ENCODE assay signal across 8 mouse cellular contexts in genomic region chr12:70824017-70824416, GRCm38 (mm10). TPM values are rescaled to one million over a fixed set of nuclear protein-coding genes. Genes with fewer than 3 reads are reported as not detected.
DNase-seq lines count a peak whose midpoint lies in the region; ATAC-seq and TF ChIP-seq lines count a peak whose summit lies in the region.

No protein-coding gene starts in this region.

- peaks cover 32% of the 10 kb centered on the region for H3K79me2 ChIP-seq in myocyte (ENCODE audit: control insufficient read depth, insufficient read depth)

- H3K9me3 ChIP-seq in kidney, postnatal 0 days (replicated peaks; ENCODE audit: low read length), result no peaks in the 10 kb centered on the region
- H3K9me3 ChIP-seq in forebrain, embryonic 10.5 days, result no peaks in the 10 kb centered on the region
- H3K9me3 ChIP-seq in hindbrain, postnatal 0 days (ENCODE audit: low read length), result no peaks in the 10 kb centered on the region

- H3K9ac ChIP-seq in kidney, postnatal 0 days (ENCODE audit: low read depth, low read length), result 0 out of 2 replicates have a peak overlapping the region, but pooled peaks have one; percentile 74
- H3K9ac ChIP-seq in hindbrain, postnatal 0 days (replicated peaks; ENCODE audit: low read length), result no peak overlapping the region

- H3K4me2 ChIP-seq in kidney, postnatal 0 days (ENCODE audit: low read length), result peak overlapping the region; percentile 84
- peak overlapping the region; percentile 61 for H3K4me2 ChIP-seq in hindbrain, postnatal 0 days (ENCODE audit: low read depth, low read length)
- peak overlapping the region; percentile 96 for H3K4me2 ChIP-seq in myocyte (ENCODE audit: low read depth)

- no peak for DNase-seq in kidney, postnatal 0 days (ENCODE audit: low spot score)
- DNase-seq in kidney, postnatal 10 days, result no peak
- DNase-seq in forebrain, embryonic 10.5 days (ENCODE audit: extremely low spot score, low spot score), result no peak
- DNase-seq in hindbrain, postnatal 0 days (ENCODE audit: low spot score), result no peak
- DNase-seq in right cerebral cortex, adult 18-20 months, result no peak
- no peak for DNase-seq in embryo, embryonic 9.5 days (ENCODE audit: extremely low spot score)
- DNase-seq in cerebellum, adult 18-20 months, result no peak

- H3K36me3 ChIP-seq in kidney, postnatal 0 days (ENCODE audit: insufficient read depth, low read length), result no peaks in the 10 kb centered on the region
- no peaks in the 10 kb centered on the region for H3K36me3 ChIP-seq in forebrain, embryonic 10.5 days (replicated peaks)
- H3K36me3 ChIP-seq in hindbrain, postnatal 0 days (ENCODE audit: insufficient read depth, low read length), result no peaks in the 10 kb centered on the region
- H3K36me3 ChIP-seq in myocyte (ENCODE audit: control insufficient read depth, insufficient read depth), result no peaks in the 10 kb centered on the region

- no peak for TF ChIP-seq POLR2A in myocyte (IDR thresholded peaks at IDR 0.05; ENCODE audit: insufficient read length, low read depth)

- 60% methylated on average over 7 of the region's 7 CpGs for WGBS in kidney, postnatal 0 days
- WGBS in forebrain, embryonic 10.5 days, result 63% methylated on average over 7 of the region's 7 CpGs
- 51% methylated on average over 7 of the region's 7 CpGs for WGBS in hindbrain, postnatal 0 days

- H3K4me1 ChIP-seq in kidney, postnatal 0 days (replicated peaks; ENCODE audit: insufficient read depth, low read length), result 0 out of 2 replicates have a peak, but pooled peaks cover 3% of the 10 kb centered on the region
- peaks cover 36% of the 10 kb centered on the region for H3K4me1 ChIP-seq in forebrain, embryonic 10.5 days
- H3K4me1 ChIP-seq in hindbrain, postnatal 0 days (ENCODE audit: insufficient read depth, low read length), result peaks cover 10% of the 10 kb centered on the region; the same call in 1 of the 2 replicates

- TF ChIP-seq CTCF in kidney, postnatal 0 days (IDR thresholded peaks at IDR 0.05; ENCODE audit: low read depth), result no peak
- TF ChIP-seq CTCF in hindbrain, postnatal 0 days (IDR thresholded peaks at IDR 0.05; ENCODE audit: low read depth), result no peak

- H3K27ac ChIP-seq in kidney, postnatal 0 days, result no peak overlapping the region
- H3K27ac ChIP-seq in forebrain, embryonic 10.5 days, result peak overlapping the region; percentile 96; the same call in 1 of the 2 replicates
- peak overlapping the region; percentile 8; the same call in 1 of the 2 replicates for H3K27ac ChIP-seq in hindbrain, postnatal 0 days

- H3K4me3 ChIP-seq in kidney, postnatal 0 days (replicated peaks; ENCODE audit: low read depth, low read length), result no peak overlapping the region
- H3K4me3 ChIP-seq in forebrain, embryonic 10.5 days, result peak overlapping the region; percentile 84
- H3K4me3 ChIP-seq in hindbrain, postnatal 0 days (ENCODE audit: low read length), result no peak overlapping the region
- peak overlapping the region; percentile 84 for H3K4me3 ChIP-seq in myocyte

- H3ac ChIP-seq in myocyte (ENCODE audit: control insufficient read depth, insufficient read length), result peak overlapping the region; percentile 91

- H3K27me3 ChIP-seq in kidney, postnatal 0 days (ENCODE audit: insufficient read depth, low read length), result no peaks in the 10 kb centered on the region
- H3K27me3 ChIP-seq in forebrain, embryonic 10.5 days (ENCODE audit: poor library complexity, severe bottlenecking), result no peaks in the 10 kb centered on the region
- no peaks in the 10 kb centered on the region for H3K27me3 ChIP-seq in hindbrain, postnatal 0 days (ENCODE audit: insufficient read depth, low read length)
- H3K27me3 ChIP-seq in myocyte (ENCODE audit: control insufficient read depth, insufficient read depth, insufficient read length), result no peaks in the 10 kb centered on the region

- ATAC-seq in kidney, postnatal 0 days (replicated peaks; ENCODE audit: low FRiP score, low read depth), result no peak
- no peak for ATAC-seq in hindbrain, postnatal 0 days

TF ChIP-seq in myocyte, 11 proteins besides CTCF, POLR2A, EP300 and RAD21:
- TF ChIP-seq MYOD1 (IDR thresholded peaks at IDR 0.05; ENCODE audit: control insufficient read depth in 1 of 3, insufficient read length in 2 of 3, low read depth in 2 of 3) (no peak), SRF (IDR thresholded peaks at IDR 0.05; ENCODE audit: control insufficient read depth, insufficient read length, low read depth) (no peak), TCF12 (IDR thresholded peaks at IDR 0.05; ENCODE audit: insufficient read depth, poor library complexity, severe bottlenecking) (no peak), MYOG (IDR thresholded peaks at IDR 0.05; ENCODE audit: control insufficient read depth in 1 of 3, insufficient read depth in 1 of 3, insufficient read length in 2 of 3, low read depth in 2 of 3) (no peak), POLR2AphosphoS2 (IDR thresholded peaks at IDR 0.05; ENCODE audit: insufficient read length, low read depth) (no peak), E2F4 (IDR thresholded peaks at IDR 0.05; ENCODE audit: insufficient read depth) (no peak), USF1 (IDR thresholded peaks at IDR 0.05; ENCODE audit: low read depth) (no peak), CEBPB (IDR thresholded peaks at IDR 0.05; ENCODE audit: insufficient read depth, poor library complexity, severe bottlenecking) (no peak), MAX (IDR thresholded peaks at IDR 0.05; ENCODE audit: low read depth) (no peak), REST (IDR thresholded peaks at IDR 0.05; ENCODE audit: insufficient read depth, insufficient read length) (no peak), TCF3 (IDR thresholded peaks at IDR 0.05; ENCODE audit: insufficient read length, low read depth) (no peak)

RNA-seq across cellular contexts. Expression of gene Frmd6, which starts 1.3 kb away (rescaled TPM):
- polyA plus RNA-seq in kidney, postnatal 0 days (2015; fragmentation: Nextera tagmentation; extraction: Ambion mirVana), result 14.6 and 16.3 TPM in 2 replicates
- 25.1 and 27.8 TPM in 2 replicates for polyA plus RNA-seq in forebrain, embryonic 10.5 days (2016; fragmentation: Nextera tagmentation; extraction: Ambion mirVana)
- total RNA-seq in hindbrain, postnatal 0 days (2014; rRNA removed), result 7.0 and 7.9 TPM in 2 replicates
- 5.8 and 6.5 TPM in 2 replicates for polyA plus RNA-seq in hindbrain, postnatal 0 days (2015; fragmentation: Nextera tagmentation; extraction: Ambion mirVana)
- 11.7 TPM for polyA plus RNA-seq in myocyte (2012; fragmentation: generic; extraction: Trizol)

Comparison
In these comparisons a context has a peak if more than half of its experiments do, and no peak if none do; other contexts are left out.
1. H3K4me3 ChIP-seq: peak in forebrain, embryonic 10.5 days (single experiment) and myocyte (single experiment); none in kidney, postnatal 0 days (single experiment) and hindbrain, postnatal 0 days (single experiment).
2. Peak in every context shown above with its lines, with median percentiles within 50 percentile points of each other: H3K4me2 ChIP-seq.